Mouse (Mus musculus): ENCODE results near the gene Tspear. TPM values are rescaled to one million over a fixed set of nuclear protein-coding genes. Genes with fewer than 3 reads are reported as not detected.

Gene Tspear
- polyA plus RNA-seq, 1 experiment from 2014 or later: 0.16 TPM

- peaks cover 10% of the 10 kb centered on the region for H3K27me3 ChIP-seq (replicated peaks; ENCODE audit: control insufficient read depth, insufficient read depth, low read length)
- H3K4me1 ChIP-seq (replicated peaks; ENCODE audit: control insufficient read depth, insufficient read depth, low read length): 0 out of 2 replicates have a peak, but pooled peaks cover 2% of the 10 kb centered on the region
- no peak overlapping the region for H3K27ac ChIP-seq (ENCODE audit: low read depth, low read length)
- 8% methylated on average over 35 of the region's 35 CpGs for WGBS
- H3K4me3 ChIP-seq (ENCODE audit: low read depth, low read length): peak overlapping the region; percentile 62
- H3K9ac ChIP-seq (ENCODE audit: low read depth, low read length): no peak overlapping the region
- DNase-seq (ENCODE audit: low spot score) (peak; percentile 83), ATAC-seq (replicated peaks; ENCODE audit: low FRiP score) (peak; percentile 76)
- H3K36me3 ChIP-seq (ENCODE audit: control insufficient read depth, insufficient read depth, low read length): no peaks in the 10 kb centered on the region
- H3K9me3 ChIP-seq (ENCODE audit: control insufficient read depth, low read length): no peaks in the 10 kb centered on the region
- peak overlapping the region; percentile 81 for H3K4me2 ChIP-seq
Measured at GRCm38 (mm10) chr10:77902894-77903715, 216.7 kb downstream of the Tspear start.

GRCm38 (mm10) chr10:77912605-77913004 lies 226.2 kb downstream of the Tspear start:
- no peak for ATAC-seq (replicated peaks; ENCODE audit: low FRiP score)
- WGBS: 74% methylated on average over 7 of the region's 7 CpGs
- H3K27ac ChIP-seq (ENCODE audit: low read depth, low read length): no peak overlapping the region

GRCm38 (mm10) chr10:77913292-77913691 lies 226.9 kb downstream of the Tspear start:
- H3K36me3 ChIP-seq (ENCODE audit: control insufficient read depth, insufficient read depth, low read length): no peaks in the 10 kb centered on the region
- H3K4me2 ChIP-seq: no peak overlapping the region
- DNase-seq (ENCODE audit: low spot score) (no peak), ATAC-seq (replicated peaks; ENCODE audit: low FRiP score) (no peak)
- no peak overlapping the region for H3K4me3 ChIP-seq (ENCODE audit: low read depth, low read length)
- no peaks in the 10 kb centered on the region for H3K27me3 ChIP-seq (replicated peaks; ENCODE audit: control insufficient read depth, insufficient read depth, low read length)
- WGBS: 64% methylated on average over 4 of the region's 4 CpGs
- H3K27ac ChIP-seq (ENCODE audit: low read depth, low read length): no peak overlapping the region
- no peaks in the 10 kb centered on the region for H3K9me3 ChIP-seq (ENCODE audit: control insufficient read depth, low read length)
- no peaks in the 10 kb centered on the region for H3K4me1 ChIP-seq (replicated peaks; ENCODE audit: control insufficient read depth, insufficient read depth, low read length)
- no peak overlapping the region for H3K9ac ChIP-seq (ENCODE audit: low read depth, low read length)

More at GRCm38 (mm10) chr10:77912605-77913004, 226.2 kb downstream of the Tspear start:
- no peak for DNase-seq (ENCODE audit: low spot score)
- Histone ChIP-seq H3K9ac (ENCODE audit: low read depth, low read length) (no peak overlapping the region), H3K27me3 (replicated peaks; ENCODE audit: control insufficient read depth, insufficient read depth, low read length) (no peaks in the 10 kb centered on the region), H3K4me2 (no peak overlapping the region), H3K4me1 (replicated peaks; ENCODE audit: control insufficient read depth, insufficient read depth, low read length) (no peaks in the 10 kb centered on the region), H3K4me3 (ENCODE audit: low read depth, low read length) (no peak overlapping the region), H3K9me3 (ENCODE audit: control insufficient read depth, low read length) (no peaks in the 10 kb centered on the region), H3K36me3 (ENCODE audit: control insufficient read depth, insufficient read depth, low read length) (no peaks in the 10 kb centered on the region)

- DNase-seq (ENCODE audit: low spot score): peak; percentile 57
- WGBS: 69% methylated on average over 8 of the region's 8 CpGs
- no peaks in the 10 kb centered on the region for H3K9me3 ChIP-seq (ENCODE audit: control insufficient read depth, low read length)
- no peaks in the 10 kb centered on the region for H3K27me3 ChIP-seq (replicated peaks; ENCODE audit: control insufficient read depth, insufficient read depth, low read length)
- H3K4me1 ChIP-seq (replicated peaks; ENCODE audit: control insufficient read depth, insufficient read depth, low read length): no peaks in the 10 kb centered on the region
- H3K4me3 ChIP-seq (ENCODE audit: low read depth, low read length): no peak overlapping the region
- no peak overlapping the region for H3K27ac ChIP-seq (ENCODE audit: low read depth, low read length)
- no peak overlapping the region for H3K4me2 ChIP-seq
- ATAC-seq (replicated peaks; ENCODE audit: low FRiP score): no peak
- no peak overlapping the region for H3K9ac ChIP-seq (ENCODE audit: low read depth, low read length)
- H3K36me3 ChIP-seq (ENCODE audit: control insufficient read depth, insufficient read depth, low read length): no peaks in the 10 kb centered on the region
Measured at GRCm38 (mm10) chr10:77916636-77917335, 230.4 kb downstream of the Tspear start.

- Histone ChIP-seq H3K27ac (ENCODE audit: low read depth, low read length) (no peak overlapping the region), H3K4me1 (replicated peaks; ENCODE audit: control insufficient read depth, insufficient read depth, low read length) (no peaks in the 10 kb centered on the region), H3K9ac (ENCODE audit: low read depth, low read length) (no peak overlapping the region), H3K4me2 (no peak overlapping the region), H3K27me3 (replicated peaks; ENCODE audit: control insufficient read depth, insufficient read depth, low read length) (no peaks in the 10 kb centered on the region), H3K4me3 (ENCODE audit: low read depth, low read length) (no peak overlapping the region), H3K9me3 (ENCODE audit: control insufficient read depth, low read length) (no peaks in the 10 kb centered on the region), H3K36me3 (ENCODE audit: control insufficient read depth, insufficient read depth, low read length) (no peaks in the 10 kb centered on the region)
- no peak for DNase-seq (ENCODE audit: low spot score)
- 73% methylated on average over 5 of the region's 5 CpGs for WGBS
- ATAC-seq (replicated peaks; ENCODE audit: low FRiP score): no peak
Measured at GRCm38 (mm10) chr10:77921009-77921408, 234.6 kb downstream of the Tspear start.

GRCm38 (mm10) chr10:77922681-77923080 lies 236.3 kb downstream of the Tspear start:
- Histone ChIP-seq H3K4me1 (replicated peaks; ENCODE audit: control insufficient read depth, insufficient read depth, low read length) (no peaks in the 10 kb centered on the region), H3K36me3 (ENCODE audit: control insufficient read depth, insufficient read depth, low read length) (no peaks in the 10 kb centered on the region), H3K4me2 (no peak overlapping the region), H3K9ac (ENCODE audit: low read depth, low read length) (no peak overlapping the region), H3K27me3 (replicated peaks; ENCODE audit: control insufficient read depth, insufficient read depth, low read length) (no peaks in the 10 kb centered on the region), H3K27ac (ENCODE audit: low read depth, low read length) (no peak overlapping the region), H3K9me3 (ENCODE audit: control insufficient read depth, low read length) (no peaks in the 10 kb centered on the region), H3K4me3 (ENCODE audit: low read depth, low read length) (no peak overlapping the region)
- 63% methylated on average over 4 of the region's 4 CpGs for WGBS
- DNase-seq (ENCODE audit: low spot score) (no peak), ATAC-seq (replicated peaks; ENCODE audit: low FRiP score) (no peak)

- no peak for ATAC-seq (replicated peaks; ENCODE audit: low FRiP score)
- 38% methylated on average over 7 of the region's 7 CpGs for WGBS
- no peak for DNase-seq (ENCODE audit: low spot score)
- Histone ChIP-seq H3K36me3 (ENCODE audit: control insufficient read depth, insufficient read depth, low read length) (no peaks in the 10 kb centered on the region), H3K4me3 (ENCODE audit: low read depth, low read length) (no peak overlapping the region), H3K27me3 (replicated peaks; ENCODE audit: control insufficient read depth, insufficient read depth, low read length) (no peaks in the 10 kb centered on the region), H3K9me3 (ENCODE audit: control insufficient read depth, low read length) (no peaks in the 10 kb centered on the region), H3K9ac (ENCODE audit: low read depth, low read length) (no peak overlapping the region), H3K4me1 (replicated peaks; ENCODE audit: control insufficient read depth, insufficient read depth, low read length) (no peaks in the 10 kb centered on the region), H3K4me2 (no peak overlapping the region), H3K27ac (ENCODE audit: low read depth, low read length) (no peak overlapping the region)
Measured at GRCm38 (mm10) chr10:77926140-77926539, 239.8 kb downstream of the Tspear start.

- Histone ChIP-seq H3K27me3 (replicated peaks; ENCODE audit: control insufficient read depth, insufficient read depth, low read length) (no peaks in the 10 kb centered on the region), H3K4me2 (no peak overlapping the region), H3K9ac (ENCODE audit: low read depth, low read length) (no peak overlapping the region), H3K36me3 (ENCODE audit: control insufficient read depth, insufficient read depth, low read length) (no peaks in the 10 kb centered on the region), H3K4me3 (ENCODE audit: low read depth, low read length) (no peak overlapping the region), H3K27ac (ENCODE audit: low read depth, low read length) (no peak overlapping the region), H3K4me1 (replicated peaks; ENCODE audit: control insufficient read depth, insufficient read depth, low read length) (no peaks in the 10 kb centered on the region), H3K9me3 (ENCODE audit: control insufficient read depth, low read length) (no peaks in the 10 kb centered on the region)
- ATAC-seq (replicated peaks; ENCODE audit: low FRiP score) (no peak), DNase-seq (ENCODE audit: low spot score) (no peak)
- 84% methylated on average over 10 of the region's 10 CpGs for WGBS
Measured at GRCm38 (mm10) chr10:77927375-77927774, 241.0 kb downstream of the Tspear start.
